Mouse (Mus musculus) MEL (cell line): ENCODE measurements around the gene Fbxl5. TPM values are rescaled to one million over a fixed set of nuclear protein-coding genes. Genes with fewer than 3 reads are reported as not detected.

Source experiments
- DNase-seq: peaks from one replicate; pipeline ENCODE4 v3.0.0; 2011; ENCODE audit warnings: low read depth, low spot score
- H3K27ac ChIP-seq: 2 replicates; pipeline ENCODE4 v1.5.1; 2012; ENCODE audit warnings: low read depth, mild to moderate bottlenecking, control low read depth, low read length, moderate library complexity; ENCODE audit not compliant: control insufficient read depth
- H3K27me3 ChIP-seq, 2 experiments: fragments of 150-350 bp in 1 of 2; sonication (generic) in 1 of 2; 2 replicates each; pipeline ENCODE4 v1.6.1; 2012; ENCODE audit warnings: low read length in 2 of 2, mild to moderate bottlenecking in 2 of 2, improper control_type of control experiment in 1 of 2, moderate library complexity in 1 of 2; ENCODE audit not compliant: insufficient read depth in 2 of 2, control insufficient read depth in 1 of 2
- H3K36me3 ChIP-seq, 2 experiments: 2 replicates each; pipeline ENCODE4 v1.6.1; 2012 to 2014; ENCODE audit warnings: low read length in 2 of 2, improper control_type of control experiment in 1 of 2, inconsistent platforms in 1 of 2, mild to moderate bottlenecking in 1 of 2; ENCODE audit not compliant: insufficient read depth in 2 of 2, control insufficient read depth in 1 of 2
- H3K4me1 ChIP-seq, 2 experiments: fragments of 150-350 bp in 1 of 2; sonication (generic) in 1 of 2; 2 replicates each; pipeline ENCODE4 v1.6.1; 2012; ENCODE audit warnings: low read length in 2 of 2, improper control_type of control experiment in 1 of 2, mild to moderate bottlenecking in 1 of 2; ENCODE audit not compliant: insufficient read depth in 2 of 2, control insufficient read depth in 1 of 2
- H3K4me3 ChIP-seq, 2 experiments: fragments of 150-350 bp in 1 of 2; sonication (generic) in 1 of 2; 2 replicates each; pipeline ENCODE4 v1.5.1; 2012; ENCODE audit warnings: low read depth in 2 of 2, low read length in 2 of 2, mild to moderate bottlenecking in 2 of 2, moderate library complexity in 2 of 2, control low read depth in 1 of 2, improper control_type of control experiment in 1 of 2; ENCODE audit not compliant: control insufficient read depth in 1 of 2, insufficient read depth in 1 of 2
- H3K79me2 ChIP-seq: 2 replicates; pipeline ENCODE4 v1.6.1; 2012; ENCODE audit warnings: mild to moderate bottlenecking, low read length, moderate library complexity; ENCODE audit not compliant: control insufficient read depth, poor library complexity, insufficient read depth
- H3K9ac ChIP-seq: 2 replicates; pipeline ENCODE4 v1.6.1; 2012; ENCODE audit warnings: low read depth, mild to moderate bottlenecking, control low read depth, low read length, moderate library complexity; ENCODE audit not compliant: control insufficient read depth, poor library complexity, severe bottlenecking
- H3K9me3 ChIP-seq: fragments of 150-350 bp; sonication (generic); replicated peaks from 2 replicates; pipeline ENCODE4 v1.6.1; 2012; ENCODE audit warnings: mild to moderate bottlenecking, low read length, improper control_type of control experiment, moderate library complexity; ENCODE audit not compliant: insufficient read depth
- BHLHE40 ChIP-seq: IDR thresholded peaks from 2 replicates; pipeline ENCODE4 v1.6.1; 2012; ENCODE audit warnings: low read depth, mild to moderate bottlenecking, inconsistent platforms, low read length, improper control_type of control experiment, borderline replicate concordance
- CHD2 ChIP-seq: IDR thresholded peaks from 2 replicates; pipeline ENCODE4 v1.6.1; 2011; ENCODE audit warnings: low read length, improper control_type of control experiment
- CTCF ChIP-seq, 3 experiments: IDR thresholded peaks in 2 of 3; conservative IDR thresholded peaks in 1 of 3; 2 replicates each; pipeline ENCODE4 v1.5.1; 2011 to 2012; ENCODE audit warnings: low read length in 3 of 3, low read depth in 2 of 3, mild to moderate bottlenecking in 2 of 3, improper control_type of control experiment in 1 of 3, inconsistent platforms in 1 of 3, mixed read lengths in 1 of 3, moderate library complexity in 1 of 3; ENCODE audit not compliant: control insufficient read depth in 1 of 3, insufficient read depth in 1 of 3, poor library complexity in 1 of 3, severe bottlenecking in 1 of 3
- E2F4 ChIP-seq: IDR thresholded peaks from 2 replicates; pipeline ENCODE4 v1.6.1; 2011; ENCODE audit warnings: low read depth, low read length, improper control_type of control experiment, borderline replicate concordance
- ELF1 ChIP-seq: IDR thresholded peaks from 2 replicates; pipeline ENCODE4 v1.6.1; 2014; ENCODE audit warnings: low read depth, mild to moderate bottlenecking, inconsistent platforms, low read length, improper control_type of control experiment, moderate library complexity
- GABPA ChIP-seq: IDR thresholded peaks from 2 replicates; pipeline ENCODE4 v1.6.1; 2012; ENCODE audit warnings: low read depth, mild to moderate bottlenecking, inconsistent platforms, low read length, improper control_type of control experiment, moderate library complexity
- GATA1 ChIP-seq: IDR thresholded peaks from 2 replicates; pipeline ENCODE4 v1.6.1; 2011; ENCODE audit warnings: low read depth, low read length, improper control_type of control experiment
- HCFC1 ChIP-seq: IDR thresholded peaks from 2 replicates; pipeline ENCODE4 v1.6.1; 2012; ENCODE audit warnings: low read depth, mild to moderate bottlenecking, inconsistent platforms, low read length, improper control_type of control experiment, moderate library complexity
- JUND ChIP-seq: IDR thresholded peaks from 2 replicates; pipeline ENCODE4 v1.6.1; 2011; ENCODE audit warnings: low read depth, mild to moderate bottlenecking, improper control_type of control experiment, low read length
- MAFK ChIP-seq: IDR thresholded peaks from 2 replicates; pipeline ENCODE4 v1.6.1; 2011; ENCODE audit warnings: low read depth, mild to moderate bottlenecking, low read length, improper control_type of control experiment, borderline replicate concordance
- MAZ ChIP-seq: IDR thresholded peaks from 2 replicates; pipeline ENCODE4 v1.6.1; 2012; ENCODE audit warnings: low read depth, mild to moderate bottlenecking, inconsistent platforms, low read length, improper control_type of control experiment
- MYB ChIP-seq: IDR thresholded peaks from 2 replicates; pipeline ENCODE4 v1.6.1; 2011; ENCODE audit warnings: mild to moderate bottlenecking, low read depth, low read length, improper control_type of control experiment
- MYC ChIP-seq: IDR thresholded peaks from 2 replicates; pipeline ENCODE4 v1.6.1; 2011; ENCODE audit warnings: low read depth, mild to moderate bottlenecking, low read length, improper control_type of control experiment, moderate library complexity
- RAD21 ChIP-seq: IDR thresholded peaks from 2 replicates; pipeline ENCODE4 v1.6.1; 2011; ENCODE audit warnings: mild to moderate bottlenecking, low read depth, low read length, improper control_type of control experiment
- RCOR1 ChIP-seq: IDR thresholded peaks from 2 replicates; pipeline ENCODE4 v1.6.1; 2012; ENCODE audit warnings: low read depth, mild to moderate bottlenecking, inconsistent platforms, low read length, improper control_type of control experiment
- TBP ChIP-seq: IDR thresholded peaks from 2 replicates; pipeline ENCODE4 v1.8.0; 2011; ENCODE audit warnings: low read depth, low read length, improper control_type of control experiment
- TCF12 ChIP-seq: IDR thresholded peaks from 2 replicates; pipeline ENCODE4 v1.6.1; 2014; ENCODE audit warnings: low read depth, mild to moderate bottlenecking, inconsistent platforms, low read length, improper control_type of control experiment, moderate library complexity
- UBTF ChIP-seq: IDR thresholded peaks from 2 replicates; pipeline ENCODE4 v1.6.1; 2012; ENCODE audit warnings: low read depth, mild to moderate bottlenecking, inconsistent platforms, low read length, improper control_type of control experiment, moderate library complexity, borderline replicate concordance; ENCODE audit not compliant: insufficient read depth
- USF2 ChIP-seq, 2 experiments: IDR thresholded peaks; 2 replicates each; pipeline ENCODE4 v1.6.1; 2011 to 2012; ENCODE audit warnings: improper control_type of control experiment in 2 of 2, low read length in 2 of 2, borderline replicate concordance in 1 of 2, inconsistent platforms in 1 of 2, low read depth in 1 of 2, mild to moderate bottlenecking in 1 of 2; ENCODE audit not compliant: insufficient read depth in 1 of 2
- ZMIZ1 ChIP-seq: IDR thresholded peaks from 2 replicates; pipeline ENCODE4 v1.6.1; 2012; ENCODE audit warnings: low read depth, mild to moderate bottlenecking, inconsistent platforms, low read length, improper control_type of control experiment, moderate library complexity
- ZNF384 ChIP-seq: IDR thresholded peaks from 2 replicates; pipeline ENCODE4 v1.6.1; 2012; ENCODE audit warnings: low read depth, mild to moderate bottlenecking, inconsistent platforms, low read length, improper control_type of control experiment
- polyA plus RNA-seq, 2 experiments: library from polyadenylated mRNA; stranded (reverse) in 1 of 2; unstranded in 1 of 2; fragments of >175 nt in 1 of 2; fragments of >200 nt in 1 of 2; gene quantifications; 2 replicates each; pipeline versions ENCODE4 v1.2.1 to v1.2.4; 2012; ENCODE audit warnings: low replicate concordance in 2 of 2, low read depth in 1 of 2; ENCODE audit not compliant: insufficient read length in 2 of 2, insufficient read depth in 1 of 2, missing spikeins in 1 of 2
- total RNA-seq: library from RNA; depleted of rRNA; stranded (reverse); fragments of 300-350 nt; gene quantifications from 2 replicates; pipeline ENCODE4 v1.2.3, GENCODE M21; 2012

Fbxl5 gene
- total and polyA plus RNA-seq, 3 experiments, result 22.8 to 25.7 TPM; not detected in 1

DNA sequence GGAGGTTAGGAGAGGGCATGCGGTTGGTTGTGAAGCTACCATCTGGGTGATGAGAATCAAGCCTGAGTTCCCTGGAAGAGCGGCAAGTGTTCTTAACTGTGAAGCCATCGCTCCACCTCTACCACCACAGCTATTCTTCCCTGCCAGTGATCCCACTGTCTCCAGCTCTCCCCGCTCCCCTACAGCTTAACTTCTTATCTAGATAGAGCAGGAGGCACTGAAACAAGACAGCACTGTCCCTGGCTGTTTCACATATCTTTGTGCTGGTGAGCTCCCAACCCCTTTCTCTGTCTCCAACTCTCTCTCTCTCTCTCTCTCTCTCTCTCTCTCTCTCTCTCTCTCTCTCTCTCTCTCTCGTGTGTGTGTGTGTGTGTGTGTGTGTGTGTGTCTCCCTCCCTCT, 29.1 kb downstream of the Fbxl5 start:
- peak; percentile 57 for DNase-seq
- no peak overlapping the region for H3K27ac ChIP-seq
- no peaks in the 10 kb centered on the region for H3K79me2 ChIP-seq
- H3K9ac ChIP-seq, result no peak overlapping the region
- TF ChIP-seq E2F4, result no peak
- 0 out of 2 replicates have a peak, but pooled peaks have one; percentile 54 for TF ChIP-seq GATA1
- TF ChIP-seq JUND, result peak; percentile 48; the same call in 1 of the 2 replicates
- 0 out of 2 replicates have a peak, but pooled peaks have one; percentile 27 for TF ChIP-seq TCF12
- H3K9me3 ChIP-seq, result no peaks in the 10 kb centered on the region
- H3K4me3 ChIP-seq, result no peak overlapping the region
- H3K36me3 ChIP-seq, result peaks cover 0 to 7% of the 10 kb centered on the region in 2 experiments; a peak in 2 of 4 replicates
- peaks cover 3 to 9% of the 10 kb centered on the region in 2 experiments; a peak in 2 of 4 replicates for H3K4me1 ChIP-seq
- H3K27me3 ChIP-seq, result no peaks in the 10 kb centered on the region

- no peak overlapping the region for H3K4me3 ChIP-seq
- no peaks in the 10 kb centered on the region for H3K79me2 ChIP-seq
- no peak overlapping the region for H3K9ac ChIP-seq
- H3K27ac ChIP-seq, result no peak overlapping the region
- peaks cover 3 to 9% of the 10 kb centered on the region in 2 experiments; a peak in 2 of 4 replicates for H3K4me1 ChIP-seq
- TF ChIP-seq MAZ (no peak), ZNF384 (no peak), MAFK (no peak), TBP (no peak), HCFC1 (no peak), MYC (no peak), USF2 (IDR thresholded peaks at IDR 0.05; ENCODE audit: borderline replicate concordance in 1 of 2, insufficient read depth in 1 of 2, low read depth in 1 of 2, low read length in 2 of 2) (no peak), ZMIZ1 (no peak), UBTF (no peak), MYB (no peak), BHLHE40 (no peak), RCOR1 (no peak), RAD21 (no peak), CTCF (IDR thresholded peaks at IDR 0.05 in 2 of 3, conservative IDR thresholded peaks at IDR 0.05 in 1 of 3; ENCODE audit: control insufficient read depth in 1 of 3, insufficient read depth in 1 of 3, low read depth in 2 of 3, low read length in 3 of 3, poor library complexity in 1 of 3, severe bottlenecking in 1 of 3) (no peak), CHD2 (no peak), ELF1 (no peak), GABPA (no peak)
- peaks cover 0 to 7% of the 10 kb centered on the region in 2 experiments; a peak in 2 of 4 replicates for H3K36me3 ChIP-seq
- no peaks in the 10 kb centered on the region for H3K27me3 ChIP-seq
- H3K9me3 ChIP-seq, result no peaks in the 10 kb centered on the region
- no peak for DNase-seq
Measured at GRCm38 (mm10) chr5:43787976-43788752, 33.3 kb downstream of the Fbxl5 start.
